Mouse (Mus musculus) embryo, embryonic 11.5 days (tissue): ENCODE data around the gene Ch25h.

Experiments
- DNase-seq: peaks from one replicate; pipeline ENCODE4 v3.0.0-alpha.2; 2012; ENCODE audit warnings: low read depth, low spot score

Gene Ch25h

DNA sequence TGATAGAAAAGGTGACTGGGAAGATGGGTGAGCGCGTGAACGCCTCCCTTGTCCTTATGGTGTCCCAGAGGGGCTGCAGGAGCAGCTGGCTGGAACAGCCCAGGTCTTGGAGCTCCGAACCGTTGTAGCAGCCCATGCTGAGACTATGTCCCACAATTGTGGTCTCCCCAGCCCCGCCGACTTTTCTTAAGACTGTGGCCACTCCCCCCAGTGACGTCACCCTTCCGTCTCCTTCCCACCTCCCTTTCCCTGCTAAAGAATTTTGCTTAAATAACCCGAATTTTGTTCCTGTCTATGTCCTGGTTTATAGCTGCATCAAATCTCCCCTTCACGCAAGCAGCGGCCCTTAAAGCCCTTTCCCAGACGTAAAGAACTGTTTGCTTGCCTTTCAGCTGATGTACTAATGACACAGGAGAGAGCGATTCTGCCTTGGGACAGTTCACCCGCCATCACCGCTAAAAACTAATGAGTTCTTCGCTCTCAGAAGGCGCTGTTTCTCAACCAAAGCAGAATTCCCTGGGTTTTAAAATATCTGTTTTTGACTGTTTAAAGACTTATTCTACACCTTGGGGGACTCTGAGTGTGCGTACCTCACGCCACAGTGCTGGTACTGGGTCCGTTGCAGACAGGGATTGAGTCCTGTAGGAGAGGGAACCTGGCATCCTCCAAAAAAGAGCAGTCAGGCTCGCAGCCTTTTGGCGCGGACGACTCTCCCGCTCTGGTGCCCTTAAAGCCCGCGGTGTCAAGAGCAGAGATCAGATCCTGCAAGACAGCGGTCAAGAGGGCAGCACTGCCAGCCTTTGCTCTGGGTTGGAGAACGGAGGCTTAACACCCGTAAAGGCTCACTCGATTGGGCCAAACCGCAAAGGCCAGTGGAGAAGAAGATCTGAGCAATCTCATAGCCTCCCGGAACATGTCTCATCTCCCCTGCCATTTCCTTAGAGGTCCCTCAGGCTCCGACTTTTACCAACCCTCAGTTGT, at the start of gene Ch25h:
Gene Ch25h, minus strand, starts transcription at position 174 of the 981 bp plus-strand sequence.
- DNase-seq = peak; percentile 41

DNA sequence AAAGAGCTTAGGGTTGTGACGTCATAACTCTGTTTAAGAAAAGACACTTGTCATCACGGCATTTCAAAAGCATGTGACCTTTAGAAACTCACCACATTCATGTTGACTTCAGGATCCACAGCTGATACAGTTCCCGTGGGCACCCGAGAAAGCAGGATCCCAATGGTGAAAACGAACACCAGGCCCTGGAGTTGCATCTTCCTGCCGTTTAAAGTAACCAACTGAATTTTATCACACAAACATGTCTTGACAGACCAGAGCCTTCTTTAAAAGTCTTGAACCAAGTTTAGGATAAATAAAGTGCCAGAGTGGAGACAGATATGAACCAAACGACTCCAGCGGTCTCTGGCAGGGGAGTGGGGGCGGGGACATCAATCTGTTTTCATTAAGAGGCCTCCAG, 49.7 kb upstream of the Ch25h start:
- DNase-seq = no peak

DNA sequence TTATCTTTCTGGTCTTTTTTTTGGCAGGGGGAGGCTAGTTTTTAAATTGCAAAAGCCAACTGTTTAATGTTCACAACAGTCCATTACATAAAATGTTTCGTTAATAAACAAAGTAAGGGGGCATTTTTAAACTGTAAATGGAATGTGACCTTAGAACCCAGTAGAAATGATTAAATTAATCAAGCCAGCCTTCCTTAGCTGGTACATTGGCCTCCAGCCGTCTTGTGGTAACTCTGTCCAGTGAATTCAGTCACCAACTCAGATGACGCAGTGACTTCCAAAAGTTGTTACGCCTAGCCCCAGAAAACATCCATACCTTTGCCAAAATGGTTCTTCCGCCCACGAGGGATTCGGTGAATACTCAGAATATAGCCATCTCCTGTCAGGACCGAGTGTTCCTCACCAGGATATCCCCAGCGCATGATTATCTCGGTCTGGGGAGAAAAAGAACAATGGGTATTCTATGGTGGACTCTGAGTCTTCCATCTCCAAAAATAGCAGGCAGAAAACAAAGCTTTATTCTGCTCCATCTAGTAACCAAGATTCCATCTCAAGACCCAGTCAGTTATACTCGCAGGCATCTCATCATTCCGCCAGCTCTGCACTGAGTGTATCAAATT, 48.3 kb upstream of the Ch25h start:
- no peak for DNase-seq

DNA sequence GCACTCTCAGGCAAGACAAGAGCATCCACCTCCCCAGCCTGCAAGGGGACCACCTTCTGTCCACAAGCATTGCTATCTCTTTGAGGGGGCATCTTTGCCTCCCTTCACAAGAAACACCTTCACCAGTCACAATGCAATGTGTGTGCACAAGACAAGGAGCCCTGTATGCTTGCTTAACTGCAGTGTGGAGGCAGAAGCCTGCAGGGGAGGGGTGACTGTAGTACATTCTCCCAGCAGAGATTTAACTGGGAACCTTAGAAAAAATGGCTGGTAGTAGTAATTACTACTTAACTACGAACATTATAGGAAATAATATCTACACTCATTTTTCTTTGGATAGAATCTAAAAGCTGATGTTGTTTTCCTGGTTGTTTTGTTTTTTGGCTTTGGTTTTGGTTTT, 47.0 kb upstream of the Ch25h start:
- DNase-seq = no peak

- no peak for DNase-seq
These were observed 46.4 kb upstream of the Ch25h start for GRCm38 (mm10) chr19:34521361-34521760.

DNA sequence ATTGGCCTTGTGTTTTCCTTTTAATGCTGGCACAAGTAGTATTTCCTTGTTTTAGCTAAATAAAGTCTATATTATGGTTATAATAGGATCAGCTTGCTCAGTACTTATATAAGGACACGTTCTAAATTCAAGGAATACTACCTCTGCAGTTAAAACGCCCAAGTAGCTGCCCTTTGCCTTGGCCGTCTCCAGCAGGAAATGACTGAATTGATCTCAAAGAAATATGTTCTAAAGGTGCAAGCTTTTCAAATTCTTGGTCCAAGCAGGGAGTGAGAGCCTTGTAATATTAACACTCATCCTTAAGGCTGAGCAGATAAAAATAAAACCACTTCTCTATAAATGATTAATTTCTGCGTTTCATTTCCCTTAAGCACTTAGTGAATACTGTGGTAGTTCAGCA, 45.1 kb upstream of the Ch25h start:
- DNase-seq = no peak

DNA sequence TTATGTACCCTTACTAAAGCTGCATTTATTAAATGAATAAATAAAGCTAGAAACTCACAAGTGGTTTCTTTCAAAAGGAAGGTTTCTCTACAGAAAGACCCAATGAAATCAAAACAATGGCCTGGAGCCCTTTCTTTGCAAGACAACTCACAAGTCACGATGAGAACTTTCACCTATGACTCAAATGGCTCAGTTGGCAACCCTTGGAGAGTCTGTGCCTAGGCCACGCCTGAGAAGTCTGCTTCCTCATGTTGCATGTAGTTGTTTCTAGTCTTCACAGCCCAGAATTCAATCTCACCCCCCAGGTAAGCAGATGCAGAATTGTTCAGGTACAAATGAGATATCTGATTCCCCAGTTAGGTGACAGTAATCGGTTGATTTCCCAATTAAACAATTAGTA, 44.7 kb upstream of the Ch25h start:
- DNase-seq = no peak

DNA sequence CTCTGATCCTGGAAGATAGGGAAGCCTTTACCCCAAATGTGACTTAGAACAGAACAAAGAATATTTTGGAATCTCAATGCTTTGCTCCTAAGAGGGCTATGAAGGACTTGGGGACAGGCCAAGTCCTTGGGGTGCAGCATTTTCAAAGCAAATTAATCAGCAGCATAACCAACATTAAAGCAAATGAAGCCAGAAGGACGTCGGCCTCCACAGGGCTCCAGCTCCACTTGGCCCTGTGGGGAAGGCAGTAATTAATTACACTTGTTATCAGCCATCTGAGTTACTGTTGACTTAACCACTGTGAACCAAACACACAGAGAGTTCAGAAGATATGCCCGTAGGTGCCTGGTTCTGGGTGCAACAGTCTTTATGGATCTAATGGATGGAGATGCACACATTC, 43.8 kb upstream of the Ch25h start:
- no peak for DNase-seq

- DNase-seq = no peak
These were observed 43.0 kb upstream of the Ch25h start for GRCm38 (mm10) chr19:34517812-34518594.

DNA sequence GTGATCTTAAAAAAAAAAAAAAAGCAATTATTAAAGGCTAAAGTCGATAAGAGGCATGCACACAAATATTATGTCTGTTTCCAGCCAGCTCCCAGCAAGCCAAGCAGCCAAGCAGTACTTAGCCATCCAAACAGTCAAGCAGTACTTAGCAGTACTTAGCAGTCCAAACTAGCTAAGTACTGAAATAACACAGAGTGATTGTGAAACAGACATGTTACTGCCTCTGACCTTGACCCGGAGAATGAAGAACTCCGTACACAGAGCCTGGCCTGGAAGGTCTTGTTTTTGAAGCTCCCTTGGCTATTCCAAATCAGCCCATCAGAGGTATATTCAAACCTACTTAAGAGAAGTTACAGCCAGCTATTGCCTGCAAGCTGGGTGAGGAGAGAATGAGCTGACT, 42.2 kb upstream of the Ch25h start:
- DNase-seq = no peak

DNA sequence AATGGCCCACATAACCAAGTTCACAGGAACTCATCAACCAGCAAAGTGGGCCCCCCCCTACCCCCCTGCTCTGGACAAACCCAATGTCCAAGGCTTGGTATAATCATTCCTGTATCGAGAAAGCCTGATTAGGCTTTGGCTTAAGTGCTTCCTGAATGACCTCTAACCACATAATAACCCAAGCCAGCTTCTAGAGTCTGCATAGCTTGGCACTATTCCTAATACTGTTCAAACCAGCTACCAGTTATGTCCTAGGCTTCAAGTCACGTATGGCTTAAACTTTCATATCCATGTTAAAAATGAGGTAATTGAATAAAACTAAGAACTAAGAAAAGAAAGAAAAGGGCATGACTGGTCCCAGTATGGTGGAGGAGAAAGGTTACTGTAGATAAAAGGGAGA, 41.4 kb upstream of the Ch25h start:
- DNase-seq = no peak

- no peak for DNase-seq
These were observed 40.7 kb upstream of the Ch25h start for GRCm38 (mm10) chr19:34515681-34516080.

DNA sequence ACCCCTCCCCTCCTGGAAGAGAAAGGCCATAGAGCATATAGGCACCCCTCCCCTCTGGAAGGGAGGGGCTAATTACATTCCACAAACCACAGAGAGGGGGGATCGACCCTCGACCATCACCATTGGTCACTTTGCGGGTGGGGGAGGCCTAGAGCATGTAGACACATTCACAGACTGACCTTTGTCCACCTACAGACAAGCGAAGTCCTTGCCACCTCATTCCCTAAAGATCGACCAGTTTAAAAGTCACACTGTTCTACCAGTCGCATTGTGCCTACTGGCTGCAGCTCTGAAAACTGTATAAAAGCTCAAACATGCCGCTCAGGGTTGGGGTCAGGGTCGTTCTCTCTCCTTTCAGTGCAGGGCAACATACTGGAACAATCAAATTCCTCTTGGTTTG, 36.6 kb upstream of the Ch25h start:
- DNase-seq = no peak

GRCm38 (mm10) chr19:34510717-34511116, 35.8 kb upstream of the Ch25h start:
- no peak for DNase-seq

DNA sequence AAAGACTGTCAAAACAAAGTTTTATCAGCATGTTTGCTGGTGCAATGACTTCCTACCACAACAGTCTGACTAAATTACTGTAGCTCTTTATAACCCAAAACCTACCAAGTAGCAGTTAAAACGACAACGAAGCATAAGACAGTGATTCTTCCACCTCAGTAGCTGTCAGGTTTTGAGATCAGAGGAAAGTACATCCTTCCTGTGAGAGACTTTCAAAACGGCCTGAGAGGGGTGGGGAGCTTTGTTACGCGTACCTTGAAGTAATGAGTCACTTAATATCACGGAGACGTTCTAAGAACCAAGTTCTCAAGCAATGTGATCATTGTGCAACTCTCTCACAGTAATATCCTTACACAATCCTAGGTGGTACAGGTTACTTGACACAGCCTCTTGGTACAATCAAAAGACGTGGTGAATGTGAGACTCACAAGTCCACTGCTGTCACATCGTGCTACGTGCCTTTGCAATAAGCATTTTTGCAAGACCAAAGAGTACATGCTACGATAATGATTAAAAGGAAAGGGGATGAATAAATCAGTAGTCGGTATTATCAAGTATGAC, 30.3 kb upstream of the Ch25h start:
- no peak for DNase-seq

DNA sequence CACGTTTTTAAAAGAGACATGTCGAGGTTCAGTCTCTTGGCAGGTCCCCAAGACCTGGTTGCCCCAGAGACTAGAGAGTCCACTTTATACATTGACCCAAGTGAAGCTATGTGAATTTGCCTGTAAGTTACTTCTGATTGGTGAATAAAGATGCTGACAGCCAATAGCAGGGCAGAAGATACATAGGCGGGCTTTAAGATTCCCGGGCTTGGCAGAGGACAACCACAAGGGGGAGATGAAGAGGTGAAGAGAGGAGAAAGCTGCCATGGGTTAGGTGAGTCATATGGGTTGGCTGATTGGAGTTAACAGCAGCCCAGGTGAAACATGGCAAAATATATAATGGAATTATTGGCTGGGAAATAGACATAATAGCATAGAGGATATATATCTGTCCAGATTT, 25.8 kb upstream of the Ch25h start:
- DNase-seq = peak; percentile 35

- no peak for DNase-seq
These were observed 21.4 kb upstream of the Ch25h start for GRCm38 (mm10) chr19:34496353-34496752.

GRCm38 (mm10) chr19:34493859-34494258, 18.9 kb upstream of the Ch25h start:
- DNase-seq = no peak

- peak; percentile 42 for DNase-seq
These were observed 8.6 kb upstream of the Ch25h start for GRCm38 (mm10) chr19:34483547-34483946.

DNA sequence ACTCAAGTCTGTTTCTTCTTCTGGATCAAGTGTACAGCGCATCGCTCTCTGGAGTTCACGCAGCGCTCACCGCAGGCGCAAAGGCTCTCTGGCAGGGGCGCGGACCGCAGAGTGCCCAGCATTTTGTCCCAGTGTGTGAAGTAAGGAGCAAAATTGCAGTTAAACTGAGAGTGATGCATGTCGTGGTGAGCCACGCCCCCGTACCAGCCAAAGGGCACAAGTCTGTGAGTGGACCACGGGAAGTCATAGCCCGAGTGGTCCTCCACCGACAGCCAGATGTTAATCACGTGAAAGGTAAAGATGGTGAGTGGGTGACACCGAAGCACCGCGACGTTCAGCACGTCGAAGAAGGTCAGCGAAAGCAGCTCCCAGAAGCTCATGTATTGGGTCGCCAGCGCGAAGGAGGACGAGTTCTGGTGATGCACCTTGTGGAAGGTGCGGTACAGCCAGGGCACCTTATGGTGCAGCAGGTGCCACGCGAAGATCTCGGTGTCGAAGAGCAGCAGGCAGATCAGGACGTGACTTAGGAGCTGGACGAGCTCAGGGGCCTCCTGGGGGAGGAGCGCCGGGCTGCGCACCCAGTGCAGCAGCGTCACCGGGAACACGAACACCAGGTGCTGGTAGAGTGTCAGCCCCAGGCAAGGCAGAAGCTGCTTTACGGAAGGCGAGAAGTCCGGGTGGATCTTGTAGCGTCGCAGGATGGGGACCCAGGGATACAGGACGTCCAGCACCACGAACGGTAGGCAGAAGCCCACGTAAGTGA, 555 bp downstream of the Ch25h start:
- peak; percentile 19 for DNase-seq

GRCm38 (mm10) chr19:34471703-34472102, 3.3 kb downstream of the Ch25h start:
- DNase-seq = no peak
